Mouse (Mus musculus) mouse trophoblast stem cell (cell line): ENCODE data around the gene Tmem38b.

Source experiments
- in situ Hi-C, 2 experiments: fragments of 300-500 bp; cut with MseI, MboI; formaldehyde crosslinking; loops; 2 replicates in 1 of 2; 3 replicates in 1 of 2; pipeline ENCODE4 v1.15.1; 2025

The Tmem38b gene

GRCm38 (mm10) chr4:53878542-53879417 is 52.9 kb downstream of the Tmem38b start:
- in situ Hi-C loops = no loop called here

- in situ Hi-C loops = no loop called here
These were observed 57.3 kb downstream of the Tmem38b start for GRCm38 (mm10) chr4:53882921-53883682.

- in situ Hi-C loops = no loop called here
These were observed 58.8 kb downstream of the Tmem38b start for GRCm38 (mm10) chr4:53884351-53885245.

- in situ Hi-C loops = no loop called here
These were observed 60.7 kb downstream of the Tmem38b start for GRCm38 (mm10) chr4:53886342-53887088.

- in situ Hi-C loops = no loop called here
These were observed 69.5 kb downstream of the Tmem38b start for GRCm38 (mm10) chr4:53895335-53895734.

- in situ Hi-C loops = no loop called here
These were observed 70.4 kb downstream of the Tmem38b start for GRCm38 (mm10) chr4:53896150-53896833.

GRCm38 (mm10) chr4:53900386-53900971 is 74.6 kb downstream of the Tmem38b start:
- in situ Hi-C loops = no loop called here

GRCm38 (mm10) chr4:53904335-53904734 is 78.5 kb downstream of the Tmem38b start:
- in situ Hi-C loops = no loop called here

- in situ Hi-C loops = no loop called here
These were observed 79.7 kb downstream of the Tmem38b start for GRCm38 (mm10) chr4:53905537-53905936.

- in situ Hi-C loops = no loop called here
These were observed 81.2 kb downstream of the Tmem38b start for GRCm38 (mm10) chr4:53907071-53907470.
